Mouse (Mus musculus) MEL (cell line): ENCODE results near the gene Fam129a. TPM values are rescaled to one million over a fixed set of nuclear protein-coding genes. Genes with fewer than 3 reads are reported as not detected.

Source experiments
- DNase-seq: peaks from one replicate; pipeline ENCODE4 v3.0.0; 2011; ENCODE audit warnings: low read depth, low spot score
- H3K27ac ChIP-seq: 2 replicates; pipeline ENCODE4 v1.5.1; 2012; ENCODE audit warnings: low read depth, mild to moderate bottlenecking, control low read depth, low read length, moderate library complexity; ENCODE audit not compliant: control insufficient read depth
- H3K27me3 ChIP-seq, 2 experiments: fragments of 150-350 bp in 1 of 2; sonication (generic) in 1 of 2; 2 replicates each; pipeline ENCODE4 v1.6.1; 2012; ENCODE audit warnings: low read length in 2 of 2, mild to moderate bottlenecking in 2 of 2, improper control_type of control experiment in 1 of 2, moderate library complexity in 1 of 2; ENCODE audit not compliant: insufficient read depth in 2 of 2, control insufficient read depth in 1 of 2
- H3K36me3 ChIP-seq, 2 experiments: 2 replicates each; pipeline ENCODE4 v1.6.1; 2012 to 2014; ENCODE audit warnings: low read length in 2 of 2, improper control_type of control experiment in 1 of 2, inconsistent platforms in 1 of 2, mild to moderate bottlenecking in 1 of 2; ENCODE audit not compliant: insufficient read depth in 2 of 2, control insufficient read depth in 1 of 2
- H3K4me1 ChIP-seq, 2 experiments: fragments of 150-350 bp in 1 of 2; sonication (generic) in 1 of 2; 2 replicates each; pipeline ENCODE4 v1.6.1; 2012; ENCODE audit warnings: low read length in 2 of 2, improper control_type of control experiment in 1 of 2, mild to moderate bottlenecking in 1 of 2; ENCODE audit not compliant: insufficient read depth in 2 of 2, control insufficient read depth in 1 of 2
- H3K4me3 ChIP-seq, 2 experiments: fragments of 150-350 bp in 1 of 2; sonication (generic) in 1 of 2; 2 replicates each; pipeline ENCODE4 v1.5.1; 2012; ENCODE audit warnings: low read depth in 2 of 2, low read length in 2 of 2, mild to moderate bottlenecking in 2 of 2, moderate library complexity in 2 of 2, control low read depth in 1 of 2, improper control_type of control experiment in 1 of 2; ENCODE audit not compliant: control insufficient read depth in 1 of 2, insufficient read depth in 1 of 2
- H3K79me2 ChIP-seq: 2 replicates; pipeline ENCODE4 v1.6.1; 2012; ENCODE audit warnings: mild to moderate bottlenecking, low read length, moderate library complexity; ENCODE audit not compliant: control insufficient read depth, poor library complexity, insufficient read depth
- H3K9ac ChIP-seq: 2 replicates; pipeline ENCODE4 v1.6.1; 2012; ENCODE audit warnings: low read depth, mild to moderate bottlenecking, control low read depth, low read length, moderate library complexity; ENCODE audit not compliant: control insufficient read depth, poor library complexity, severe bottlenecking
- H3K9me3 ChIP-seq: fragments of 150-350 bp; sonication (generic); replicated peaks from 2 replicates; pipeline ENCODE4 v1.6.1; 2012; ENCODE audit warnings: mild to moderate bottlenecking, low read length, improper control_type of control experiment, moderate library complexity; ENCODE audit not compliant: insufficient read depth
- CHD1 ChIP-seq: IDR thresholded peaks from 2 replicates; pipeline ENCODE4 v1.6.1; 2012; ENCODE audit warnings: low read depth, mild to moderate bottlenecking, inconsistent platforms, low read length, improper control_type of control experiment
- CTCF ChIP-seq, 3 experiments: IDR thresholded peaks in 2 of 3; conservative IDR thresholded peaks in 1 of 3; 2 replicates each; pipeline ENCODE4 v1.5.1; 2011 to 2012; ENCODE audit warnings: low read length in 3 of 3, low read depth in 2 of 3, mild to moderate bottlenecking in 2 of 3, improper control_type of control experiment in 1 of 3, inconsistent platforms in 1 of 3, mixed read lengths in 1 of 3, moderate library complexity in 1 of 3; ENCODE audit not compliant: control insufficient read depth in 1 of 3, insufficient read depth in 1 of 3, poor library complexity in 1 of 3, severe bottlenecking in 1 of 3
- ELF1 ChIP-seq: IDR thresholded peaks from 2 replicates; pipeline ENCODE4 v1.6.1; 2014; ENCODE audit warnings: low read depth, mild to moderate bottlenecking, inconsistent platforms, low read length, improper control_type of control experiment, moderate library complexity
- MAZ ChIP-seq: IDR thresholded peaks from 2 replicates; pipeline ENCODE4 v1.6.1; 2012; ENCODE audit warnings: low read depth, mild to moderate bottlenecking, inconsistent platforms, low read length, improper control_type of control experiment
- MYC ChIP-seq: IDR thresholded peaks from 2 replicates; pipeline ENCODE4 v1.6.1; 2011; ENCODE audit warnings: low read depth, mild to moderate bottlenecking, low read length, improper control_type of control experiment, moderate library complexity
- POLR2A ChIP-seq, 2 experiments: IDR thresholded peaks; 2 replicates each; pipeline ENCODE4 v1.6.1; 2011 to 2012; ENCODE audit warnings: low read length in 2 of 2, mild to moderate bottlenecking in 2 of 2, control low read depth in 1 of 2, improper control_type of control experiment in 1 of 2, low read depth in 1 of 2, moderate library complexity in 1 of 2; ENCODE audit not compliant: control insufficient read depth in 1 of 2, insufficient read depth in 1 of 2, poor library complexity in 1 of 2
- POLR2AphosphoS2 ChIP-seq: IDR thresholded peaks from 2 replicates; pipeline ENCODE4 v1.6.1; 2011; ENCODE audit warnings: low read length, improper control_type of control experiment
- RAD21 ChIP-seq: IDR thresholded peaks from 2 replicates; pipeline ENCODE4 v1.6.1; 2011; ENCODE audit warnings: mild to moderate bottlenecking, low read depth, low read length, improper control_type of control experiment
- RCOR1 ChIP-seq: IDR thresholded peaks from 2 replicates; pipeline ENCODE4 v1.6.1; 2012; ENCODE audit warnings: low read depth, mild to moderate bottlenecking, inconsistent platforms, low read length, improper control_type of control experiment
- SIN3A ChIP-seq: IDR thresholded peaks from 2 replicates; pipeline ENCODE4 v1.6.1; 2012; ENCODE audit warnings: low read length, improper control_type of control experiment, inconsistent platforms
- SMC3 ChIP-seq: IDR thresholded peaks from 2 replicates; pipeline ENCODE4 v1.6.1; 2011; ENCODE audit warnings: low read depth, low read length, improper control_type of control experiment
- TAL1 ChIP-seq: IDR thresholded peaks from 2 replicates; pipeline ENCODE4 v1.6.1; 2012; ENCODE audit warnings: mild to moderate bottlenecking, inconsistent platforms, low read length, moderate library complexity, mixed read lengths
- USF1 ChIP-seq: IDR thresholded peaks from 2 replicates; pipeline ENCODE4 v1.6.1; 2014; ENCODE audit warnings: low read depth, mild to moderate bottlenecking, inconsistent platforms, low read length, improper control_type of control experiment, moderate library complexity
- USF2 ChIP-seq, 2 experiments: IDR thresholded peaks; 2 replicates each; pipeline ENCODE4 v1.6.1; 2011 to 2012; ENCODE audit warnings: improper control_type of control experiment in 2 of 2, low read length in 2 of 2, borderline replicate concordance in 1 of 2, inconsistent platforms in 1 of 2, low read depth in 1 of 2, mild to moderate bottlenecking in 1 of 2; ENCODE audit not compliant: insufficient read depth in 1 of 2
- ZC3H11A ChIP-seq: IDR thresholded peaks from 2 replicates; pipeline ENCODE4 v1.6.1; 2012; ENCODE audit warnings: low read depth, mild to moderate bottlenecking, inconsistent platforms, low read length, improper control_type of control experiment
- polyA plus RNA-seq, 2 experiments: library from polyadenylated mRNA; stranded (reverse) in 1 of 2; unstranded in 1 of 2; fragments of >175 nt in 1 of 2; fragments of >200 nt in 1 of 2; gene quantifications; 2 replicates each; pipeline versions ENCODE4 v1.2.1 to v1.2.4; 2012; ENCODE audit warnings: low replicate concordance in 2 of 2, low read depth in 1 of 2; ENCODE audit not compliant: insufficient read length in 2 of 2, insufficient read depth in 1 of 2, missing spikeins in 1 of 2
- total RNA-seq: library from RNA; depleted of rRNA; stranded (reverse); fragments of 300-350 nt; gene quantifications from 2 replicates; pipeline ENCODE4 v1.2.3, GENCODE M21; 2012

The Fam129a gene
- total and polyA plus RNA-seq, 3 experiments: 3.1 to 67.5 (median 8.8) TPM

GRCm38 (mm10) chr1:151705723-151706396 lies 134.9 kb downstream of the Fam129a start:
- peaks cover 0 to 5% of the 10 kb centered on the region in 2 experiments; a peak in 2 of 4 replicates for H3K4me1 ChIP-seq
- H3K36me3 ChIP-seq: no peaks in the 10 kb centered on the region; a peak in 3 of 4 replicates
- no peaks in the 10 kb centered on the region for H3K27me3 ChIP-seq
- peak; percentile 82 for DNase-seq
- H3K27ac ChIP-seq: no peak overlapping the region
- no peak overlapping the region for H3K4me3 ChIP-seq
- TF ChIP-seq RAD21: peak; percentile 79
- peak; percentile 24; the same call in 1 of the 2 replicates for TF ChIP-seq SIN3A
- TF ChIP-seq SMC3: peak; percentile 76
- no peak for TF ChIP-seq TAL1
- TF ChIP-seq ZC3H11A: peak; percentile 79
- TF ChIP-seq CTCF (IDR thresholded peaks at IDR 0.05 in 2 of 3, conservative IDR thresholded peaks at IDR 0.05 in 1 of 3; ENCODE audit: control insufficient read depth in 1 of 3, insufficient read depth in 1 of 3, low read depth in 2 of 3, low read length in 3 of 3, poor library complexity in 1 of 3, severe bottlenecking in 1 of 3): peak; percentile 50 to 90 (median 70)
- TF ChIP-seq CHD1: no peak
- TF ChIP-seq, all 39 proteins: peak for 5
- no peak overlapping the region for H3K9ac ChIP-seq
- H3K79me2 ChIP-seq: no peaks in the 10 kb centered on the region
- H3K9me3 ChIP-seq: no peaks in the 10 kb centered on the region

GRCm38 (mm10) chr1:151706397-151706752 lies 135.4 kb downstream of the Fam129a start:
- Histone ChIP-seq H3K4me3 (no peak overlapping the region), H3K27ac (no peak overlapping the region), H3K9ac (no peak overlapping the region), H3K9me3 (no peaks in the 10 kb centered on the region), H3K4me1 (peaks cover 0 to 5% of the 10 kb centered on the region in 2 experiments; a peak in 2 of 4 replicates), H3K79me2 (no peaks in the 10 kb centered on the region), H3K27me3 (no peaks in the 10 kb centered on the region), H3K36me3 (no peaks in the 10 kb centered on the region; a peak in 3 of 4 replicates)
- TF ChIP-seq USF1: no peak
- no peak for TF ChIP-seq POLR2A (IDR thresholded peaks at IDR 0.05; ENCODE audit: control insufficient read depth in 1 of 2, insufficient read depth in 1 of 2, low read depth in 1 of 2, low read length in 2 of 2, poor library complexity in 1 of 2)
- no peak for TF ChIP-seq POLR2AphosphoS2
- no peak for TF ChIP-seq MYC
- TF ChIP-seq ELF1: no peak
- TF ChIP-seq MAZ: no peak
- no peak for TF ChIP-seq RCOR1
- no peak for TF ChIP-seq USF2 (IDR thresholded peaks at IDR 0.05; ENCODE audit: borderline replicate concordance in 1 of 2, insufficient read depth in 1 of 2, low read depth in 1 of 2, low read length in 2 of 2)
- TF ChIP-seq SIN3A: 0 out of 2 replicates have a peak, but pooled peaks have one; percentile 1
- no peak for DNase-seq
